Mouse (Mus musculus) skeletal muscle tissue, postnatal 0 days (tissue): ENCODE data around the gene Gramd4. TPM values are rescaled to one million over a fixed set of nuclear protein-coding genes. Genes with fewer than 3 reads are reported as not detected.

ENCODE experiments used
- polyA plus RNA-seq: library from polyadenylated mRNA; unstranded; fragments of >200 nt; fragmentation: Nextera tagmentation; extraction: Ambion mirVana; gene quantifications from 2 replicates; pipeline ENCODE4 v1.2.1, GENCODE M21; 2015

The Gramd4 gene
- polyA plus RNA-seq: 5.0 and 5.8 TPM in 2 replicates

DNA sequence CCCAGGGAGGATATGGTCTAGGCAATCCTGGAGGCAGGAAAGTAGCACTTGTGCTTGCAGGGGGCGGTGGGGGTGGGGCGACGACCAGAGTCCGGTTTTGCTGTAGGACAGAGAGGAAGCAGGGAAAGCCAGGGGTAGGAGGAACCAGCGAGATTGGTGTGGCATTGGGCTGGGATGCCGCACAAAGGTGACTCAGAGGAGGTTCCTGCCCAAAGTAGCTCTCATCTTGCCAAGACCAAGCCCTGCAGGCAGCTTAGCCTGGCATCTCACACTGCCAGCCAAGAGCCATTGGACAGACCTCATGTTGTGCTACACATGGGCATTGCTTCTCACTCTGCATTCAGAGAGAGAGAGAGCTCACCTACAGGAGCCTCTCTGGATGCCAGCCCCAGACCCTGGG, at the start of gene Gramd4:
TSS of gene Gramd4 (plus strand) at position 283 of the 400 bp plus-strand sequence.

DNA sequence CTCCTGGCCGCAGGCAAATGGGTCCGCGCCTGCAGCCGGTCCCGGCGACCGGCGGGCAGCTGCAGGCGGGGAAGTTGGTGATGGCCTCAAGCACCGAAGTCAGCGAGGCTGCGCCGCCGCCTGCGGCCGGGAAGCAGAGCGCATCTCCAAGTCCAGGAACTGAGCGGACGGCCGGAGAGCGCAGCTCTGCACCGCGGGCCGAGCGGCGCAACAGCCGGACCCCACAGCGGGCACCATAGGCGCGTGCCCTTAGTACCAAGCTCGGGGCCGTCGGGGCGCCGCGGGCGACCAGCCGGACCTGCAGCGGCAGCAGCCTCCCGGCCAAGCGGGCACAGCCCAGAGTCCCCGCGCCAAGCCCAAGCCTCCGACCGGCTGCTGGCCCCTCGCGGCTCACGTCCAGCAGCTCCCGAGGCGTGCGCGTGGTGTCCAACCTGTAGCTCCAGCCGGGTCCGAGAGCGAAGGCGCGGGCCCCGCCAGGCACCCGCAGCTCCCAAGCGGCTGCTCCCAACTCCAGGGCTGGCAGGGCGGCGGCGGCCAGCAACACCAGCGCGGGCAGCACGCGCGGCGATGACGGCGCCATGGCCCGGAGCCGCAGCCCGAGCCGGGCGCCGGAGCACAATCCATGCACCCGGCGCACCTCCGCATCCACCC, 24.2 kb upstream of the Gramd4 start, which contains the start of gene Celsr1:
TSS of gene Celsr1 (minus strand) at position 587 of the 651 bp plus-strand sequence.

DNA sequence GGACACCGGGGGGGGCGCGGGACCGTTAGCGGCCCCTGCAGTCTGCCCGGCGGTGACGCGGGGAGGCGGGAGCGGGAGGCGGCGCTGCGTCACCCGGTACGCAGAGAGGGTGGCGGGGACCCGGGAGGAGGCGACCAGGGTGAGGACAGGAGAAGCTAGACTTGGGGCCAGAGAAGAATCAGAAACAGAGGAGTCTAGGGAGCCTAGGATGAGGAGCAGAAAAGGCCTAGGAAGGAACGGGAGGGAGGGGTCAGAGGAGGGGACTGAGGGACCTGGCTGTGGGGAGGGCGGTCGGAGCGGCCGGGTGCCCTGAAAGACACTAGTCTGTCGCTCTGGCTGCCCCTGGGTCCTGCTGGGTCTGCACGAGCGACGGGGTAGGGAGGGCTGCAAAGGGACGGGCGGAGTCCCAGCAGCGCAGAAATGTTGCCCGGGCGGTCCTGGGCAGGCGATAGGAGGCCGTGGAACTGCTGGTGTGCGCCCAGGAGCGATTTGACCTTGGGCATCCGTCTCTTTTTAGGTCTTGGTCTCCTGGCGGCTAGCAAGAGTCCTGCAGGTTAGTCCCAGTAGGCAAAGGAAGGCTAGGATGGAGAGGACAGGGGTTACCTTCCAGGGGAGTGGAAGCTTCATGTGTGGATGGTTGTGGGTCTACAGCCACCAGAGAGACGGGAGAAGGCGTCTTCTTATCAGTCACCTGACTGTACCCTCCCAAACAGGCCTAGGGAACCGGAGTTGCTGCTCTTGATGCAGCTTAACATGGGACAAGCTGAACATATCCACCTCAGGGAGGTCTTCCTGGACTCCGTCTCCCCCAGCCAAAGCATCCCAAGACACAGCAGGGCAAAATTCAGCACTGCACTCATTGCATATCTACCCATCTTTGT, 128.4 kb downstream of the Gramd4 start, which contains the start of gene Cerk:
TSS of gene Cerk (minus strand) at position 453 of the 881 bp plus-strand sequence.

Other genes starting within 250 kb of the Gramd4 start
- 39.2 and 42.1 TPM in 2 replicates for gene Cdpf1, start 246.0 kb upstream of the Gramd4 start, polyA plus RNA-seq
- 0.19 TPM in 2 replicates for gene Pkdrej, start 236.0 kb upstream of the Gramd4 start, polyA plus RNA-seq
- 3.0 and 3.7 TPM in 2 replicates for gene Ttc38, start 225.4 kb upstream of the Gramd4 start, polyA plus RNA-seq
- gene Gtse1, start 197.9 kb upstream of the Gramd4 start, polyA plus RNA-seq: 3.7 and 4.6 TPM in 2 replicates
- gene Trmu, start 178.4 kb upstream of the Gramd4 start, polyA plus RNA-seq: 36.1 and 37.2 TPM in 2 replicates
- gene Celsr1, start 23.9 kb upstream of the Gramd4 start, polyA plus RNA-seq: 0.17 and 0.26 TPM in 2 replicates
- gene Cerk, start 128.4 kb downstream of the Gramd4 start, polyA plus RNA-seq: 6.2 and 6.4 TPM in 2 replicates
- 12.3 and 12.9 TPM in 2 replicates for gene Tbc1d22a, start 156.8 kb downstream of the Gramd4 start, polyA plus RNA-seq